Mouse (Mus musculus) cerebellum, adult 2 months (tissue): ENCODE data around the gene Ric8b.

Source experiments
- CTCF ChIP-seq: fragments of 200-500 bp; IDR thresholded peaks from 2 replicates; pipeline ENCODE4 v1.5.1; 2011; ENCODE audit warnings: low read depth, mild to moderate bottlenecking, control low read depth, low read length, moderate library complexity, borderline replicate concordance; ENCODE audit not compliant: insufficient read depth
- POLR2A ChIP-seq: fragments of 200-500 bp; IDR thresholded peaks from 2 replicates; pipeline ENCODE4 v1.6.1; 2011; ENCODE audit warnings: low read length, control low read depth, borderline replicate concordance; ENCODE audit not compliant: insufficient read depth

DNA sequence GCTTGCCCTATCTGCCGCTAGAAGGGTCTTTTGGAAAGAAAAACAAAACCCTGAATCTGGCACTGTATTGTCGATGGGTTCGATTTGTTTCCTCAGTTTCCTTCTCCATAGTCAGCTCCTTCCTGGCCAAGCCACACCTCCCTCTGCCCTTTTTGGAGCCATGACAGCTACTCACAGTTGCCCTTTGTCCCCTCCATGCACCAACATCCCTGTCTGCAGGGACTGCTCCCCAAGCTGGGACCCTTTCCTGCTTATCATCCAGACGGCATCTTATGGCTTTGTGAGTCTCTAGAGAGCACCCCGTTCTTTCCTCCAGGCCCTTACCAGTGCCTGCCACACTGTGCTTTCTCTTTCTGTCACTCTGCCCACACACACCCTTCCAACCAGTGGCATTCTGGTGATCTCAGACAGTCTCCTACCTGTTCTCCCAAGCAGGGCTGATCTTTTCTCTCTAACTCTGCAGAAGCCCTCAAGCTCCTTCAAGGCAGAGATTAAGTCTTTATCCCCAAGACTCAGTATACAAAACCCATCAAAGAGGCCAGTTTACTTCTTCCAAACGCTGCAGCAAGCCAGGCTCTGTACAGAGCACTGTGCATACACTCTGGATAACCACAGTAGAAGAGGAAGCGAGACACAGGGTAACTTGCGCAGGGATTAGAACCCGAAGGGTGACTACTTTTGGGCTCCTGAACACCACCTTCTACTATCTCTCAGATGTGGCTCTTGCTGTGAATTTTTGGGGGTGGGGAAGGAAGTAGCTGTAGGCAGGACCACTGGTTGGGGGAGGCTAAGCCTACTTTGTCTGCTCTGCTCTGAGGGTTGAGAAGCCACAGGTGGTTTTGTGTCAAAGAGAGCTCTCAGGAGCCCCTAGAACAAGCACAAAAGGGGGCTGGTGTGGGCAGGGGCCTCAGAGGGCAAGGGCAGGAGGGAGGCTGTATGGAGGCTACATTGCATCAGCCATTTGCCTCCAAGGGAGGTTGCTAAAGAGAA, 20.2 kb upstream of the Ric8b start:
- TF ChIP-seq CTCF (no peak), POLR2A (no peak)
